10 mouse cellular contexts compared by ENCODE assay signal in genomic region chr3:108830493-108830892, GRCm38 (mm10). TPM values are rescaled to one million over a fixed set of nuclear protein-coding genes. Genes with fewer than 3 reads are reported as not detected.
DNase-seq lines count a peak whose midpoint lies in the region; ATAC-seq and TF ChIP-seq lines count a peak whose summit lies in the region.
"Had no signal": no experiment of that assay in that cellular context is flagged by ENCODE, and none has a peak within 500 bp of the region (broad histone marks: within the 10 kb centered on the region; RNA-seq: fewer than 3 reads in every experiment).

No protein-coding gene starts in this region.

- H3K36me3 ChIP-seq in heart, postnatal 0 days (replicated peaks; ENCODE audit: control insufficient read depth, insufficient read depth, low read length), result peaks cover 18% of the 10 kb centered on the region

- peak; percentile 81 for ATAC-seq in heart, postnatal 0 days (ENCODE audit: insufficient read depth, low read depth)
- ATAC-seq in megakaryocyte progenitor cell, adult 5-6 weeks (replicated peaks; ENCODE audit: poor library complexity), result no peak

- no peak overlapping the region for H3K4me3 ChIP-seq in heart, postnatal 0 days (ENCODE audit: low read depth, low read length)
- H3K4me3 ChIP-seq: erythroblast, embryonic 14.5 days; midbrain, embryonic 12.5 days had no signal

- H3K27me3 ChIP-seq in heart, postnatal 0 days (ENCODE audit: control insufficient read depth, insufficient read depth, low read length), result no peaks in the 10 kb centered on the region
- H3K27me3 ChIP-seq: midbrain, embryonic 12.5 days had no signal

- peak overlapping the region; percentile 41; the same call in 1 of the 2 replicates for H3K4me2 ChIP-seq in heart, postnatal 0 days (ENCODE audit: low read depth, low read length)
- H3K4me2 ChIP-seq: midbrain, embryonic 12.5 days had no signal

- H3K4me1 ChIP-seq in heart, postnatal 0 days (ENCODE audit: control insufficient read depth, insufficient read depth), result no peaks in the 10 kb centered on the region; the same call in none of the 2 replicates
- H3K4me1 ChIP-seq: midbrain, embryonic 12.5 days had no signal

- no peaks in the 10 kb centered on the region for H3K9me3 ChIP-seq in heart, postnatal 0 days (replicated peaks; ENCODE audit: control insufficient read depth, low read length)
- H3K9me3 ChIP-seq: midbrain, embryonic 12.5 days had no signal

- WGBS in heart, postnatal 0 days, result 55% methylated on average over 11 of the region's 11 CpGs

- TF ChIP-seq EP300 in heart, postnatal 0 days (IDR thresholded peaks at IDR 0.05; ENCODE audit: low read depth), result no peak

- peak overlapping the region; percentile 27 for H3K27ac ChIP-seq in heart, postnatal 0 days (ENCODE audit: low read depth)
- H3K27ac ChIP-seq: midbrain, embryonic 12.5 days had no signal

- H3K9ac ChIP-seq in heart, postnatal 0 days (replicated peaks; ENCODE audit: low read depth, low read length), result no peak overlapping the region
- H3K9ac ChIP-seq: midbrain, embryonic 12.5 days had no signal

- TF ChIP-seq CTCF in heart, postnatal 0 days (IDR thresholded peaks at IDR 0.05; ENCODE audit: low read depth), result no peak

- peak; percentile 19 for DNase-seq in urinary bladder, postnatal 14 days (ENCODE audit: low spot score)
- no peak for DNase-seq in urinary bladder, adult 2 months (ENCODE audit: low spot score)
- DNase-seq in heart, postnatal 0 days (ENCODE audit: low spot score), result peak; percentile 31
- peak; percentile 72 to 80 for DNase-seq in lung, adult 18-20 months
- DNase-seq in yolk sac, embryonic 10.5 days (ENCODE audit: low spot score), result peak; percentile 81
- DNase-seq in spleen, adult 12 weeks (ENCODE audit: low spot score), result no peak
- DNase-seq in ovary, postnatal 14 days (ENCODE audit: low spot score), result no peak

RNA-seq across cellular contexts. Expression of gene Stxbp3, which starts 9.8 kb away (rescaled TPM):
- polyA plus RNA-seq in urinary bladder, adult 2 months (2012; rRNA removed), result 43.3 and 49.4 TPM in 2 replicates
- total RNA-seq in heart, postnatal 0 days (2014; rRNA removed; ENCODE audit: low replicate concordance), result 12.8 and 28.1 TPM in 2 replicates
- polyA plus RNA-seq in heart, postnatal 0 days (2015; fragmentation: Nextera tagmentation; extraction: Ambion mirVana), result 26.8 and 27.9 TPM in 2 replicates
- total RNA-seq in megakaryocyte progenitor cell, adult 5-6 weeks (2015), result 28.8 and 36.7 TPM in 2 replicates
- total RNA-seq in megakaryocyte progenitor cell, adult 5-6 weeks (2017), result 18.0 and 26.9 TPM in 2 replicates

RNA-seq across cellular contexts. Expression of gene Fndc7, which starts 59.3 kb away (rescaled TPM):
- 0.24 and 0.29 TPM in 2 replicates for polyA plus RNA-seq in urinary bladder, adult 2 months (2012; rRNA removed)
- total RNA-seq in heart, postnatal 0 days (2014; rRNA removed; ENCODE audit: low replicate concordance), result 1.5 TPM in 1 of 2 replicates, not detected in the other
- polyA plus RNA-seq in heart, postnatal 0 days (2015; fragmentation: Nextera tagmentation; extraction: Ambion mirVana), result 0.08 TPM in 1 of 2 replicates, not detected in the other
- total RNA-seq in megakaryocyte progenitor cell, adult 5-6 weeks (2015), result 0.07 TPM in 1 of 2 replicates, not detected in the other
- 0.25 TPM in 1 of 2 replicates, not detected in the other for total RNA-seq in megakaryocyte progenitor cell, adult 5-6 weeks (2017)
- polyA plus RNA-seq: erythroblast, embryonic 14.5 days; midbrain, embryonic 12.5 days had no signal

Comparison
In these comparisons a context has a peak if more than half of its experiments do, and no peak if none do; other contexts are left out.
1. DNase-seq: peak in urinary bladder, postnatal 14 days (single experiment), heart, postnatal 0 days (single experiment), lung, adult 18-20 months (2 of 2) and yolk sac, embryonic 10.5 days (single experiment); none in urinary bladder, adult 2 months (single experiment), spleen, adult 12 weeks (single experiment) and ovary, postnatal 14 days (single experiment).